Comparison of ENCODE assay signal across 7 mouse cellular contexts in the genomic region with DNA sequence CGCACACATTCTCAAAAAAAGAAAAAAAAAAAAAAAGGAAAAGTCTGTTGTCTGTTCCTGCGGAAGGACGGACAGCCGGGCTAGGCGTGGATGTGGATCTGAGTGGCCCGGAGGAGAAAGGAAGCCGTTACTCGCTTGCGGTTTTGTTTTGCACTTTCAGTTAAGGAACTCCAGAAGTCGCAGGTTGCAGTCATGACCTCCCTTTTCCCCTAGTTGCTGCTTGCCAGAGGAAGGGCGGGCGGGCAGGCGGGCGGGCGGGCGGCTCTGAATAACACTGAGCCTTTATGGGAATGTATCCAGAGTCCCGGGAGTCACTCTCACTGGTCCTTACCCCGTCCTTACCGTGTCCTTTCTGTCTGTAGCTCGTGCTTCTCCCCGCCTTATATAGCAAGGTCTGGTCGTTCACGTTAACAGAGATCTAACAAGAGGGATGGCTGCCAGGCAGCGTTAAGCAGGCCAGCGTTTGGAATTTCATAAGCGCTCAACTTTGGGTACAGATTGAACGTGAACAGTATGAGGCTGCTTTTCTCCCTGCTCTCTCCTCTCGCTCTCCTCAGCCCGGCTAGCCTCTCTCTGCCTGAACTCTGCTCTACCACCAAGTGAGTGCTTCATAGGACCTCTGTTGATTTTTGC.
DNase-seq lines count a peak whose midpoint lies in the region; ATAC-seq and TF ChIP-seq lines count a peak whose summit lies in the region.

No protein-coding gene starts in this region.

- no peaks in the 10 kb centered on the region for H3K27me3 ChIP-seq in embryonic facial prominence, embryonic 11.5 days (ENCODE audit: control insufficient read depth, insufficient read depth, low read length)
- no peaks in the 10 kb centered on the region for H3K27me3 ChIP-seq in heart, embryonic 11.5 days (ENCODE audit: control insufficient read depth, insufficient read depth, low read length)
- no peaks in the 10 kb centered on the region for H3K27me3 ChIP-seq in lung, embryonic 16.5 days (ENCODE audit: control insufficient read depth, insufficient read depth, low read depth, low read length)

- TF ChIP-seq POLR2A in olfactory bulb, adult 2 months (IDR thresholded peaks at IDR 0.05; ENCODE audit: insufficient read depth, low read depth, low read length): no peak

- H3K4me1 ChIP-seq in embryonic facial prominence, embryonic 11.5 days (ENCODE audit: control insufficient read depth, insufficient read depth, low read length): peaks cover 14% of the 10 kb centered on the region
- peaks cover 42% of the 10 kb centered on the region for H3K4me1 ChIP-seq in heart, embryonic 11.5 days (ENCODE audit: control insufficient read depth, insufficient read depth, low read length)
- peaks cover 47% of the 10 kb centered on the region for H3K4me1 ChIP-seq in lung, embryonic 16.5 days (replicated peaks; ENCODE audit: control insufficient read depth, insufficient read depth, low read length)
- peaks cover 55% of the 10 kb centered on the region for H3K4me1 ChIP-seq in olfactory bulb, adult 2 months (ENCODE audit: control insufficient read depth, insufficient read depth, low read length)

- TF ChIP-seq CTCF in olfactory bulb, adult 2 months (IDR thresholded peaks at IDR 0.05; ENCODE audit: insufficient read depth, low read depth, low read length): no peak

- H3K9ac ChIP-seq in embryonic facial prominence, embryonic 11.5 days (replicated peaks; ENCODE audit: low read length): peak overlapping the region; percentile 47
- H3K9ac ChIP-seq in heart, embryonic 11.5 days (ENCODE audit: low read depth, low read length): peak overlapping the region; percentile 64
- H3K9ac ChIP-seq in lung, embryonic 16.5 days (ENCODE audit: low read length): peak overlapping the region; percentile 67

- 9% methylated on average over 29 of the region's 29 CpGs for WGBS in embryonic facial prominence, embryonic 11.5 days
- WGBS in heart, embryonic 11.5 days (ENCODE audit: insufficient replicate concordance): 19% methylated on average over 29 of the region's 29 CpGs
- under 1% methylated on average over 29 of the region's 29 CpGs for WGBS in lung, embryonic 16.5 days
- WGBS in olfactory bulb, adult 2 months: 42% methylated on average over 29 of the region's 29 CpGs

- H3K36me3 ChIP-seq in embryonic facial prominence, embryonic 11.5 days (replicated peaks; ENCODE audit: control insufficient read depth, insufficient read depth, low read depth, low read length): no peaks in the 10 kb centered on the region
- H3K36me3 ChIP-seq in heart, embryonic 11.5 days (ENCODE audit: control insufficient read depth, insufficient read depth, low read length): 0 out of 2 replicates have a peak, but pooled peaks cover 2% of the 10 kb centered on the region
- no peaks in the 10 kb centered on the region for H3K36me3 ChIP-seq in lung, embryonic 16.5 days (ENCODE audit: control insufficient read depth, insufficient read depth, low read length)

- H3K9me3 ChIP-seq in embryonic facial prominence, embryonic 11.5 days (replicated peaks; ENCODE audit: control insufficient read depth, low read length): no peaks in the 10 kb centered on the region
- no peaks in the 10 kb centered on the region for H3K9me3 ChIP-seq in heart, embryonic 11.5 days (replicated peaks; ENCODE audit: control insufficient read depth, low read length)
- H3K9me3 ChIP-seq in lung, embryonic 16.5 days (ENCODE audit: control insufficient read depth, low read length): no peaks in the 10 kb centered on the region

- H3K4me3 ChIP-seq in embryonic facial prominence, embryonic 11.5 days (ENCODE audit: low read depth, low read length): no peak overlapping the region
- peak overlapping the region; percentile 15 for H3K4me3 ChIP-seq in heart, embryonic 11.5 days (ENCODE audit: low read depth, low read length)
- peak overlapping the region; percentile 31 for H3K4me3 ChIP-seq in lung, embryonic 16.5 days (ENCODE audit: low read length)
- H3K4me3 ChIP-seq in olfactory bulb, adult 2 months (ENCODE audit: insufficient read depth, low read depth, low read length): peak overlapping the region; percentile 26

- ATAC-seq in embryonic facial prominence, embryonic 11.5 days (replicated peaks; ENCODE audit: insufficient number of reproducible peaks, low FRiP score, low TSS enrichment, low read depth): peak; percentile 36; the same call in 1 of the 2 replicates
- no peak for ATAC-seq in heart, embryonic 11.5 days (replicated peaks; ENCODE audit: insufficient number of reproducible peaks, low FRiP score, low TSS enrichment)
- ATAC-seq in lung, embryonic 16.5 days (ENCODE audit: low read depth): peak; percentile 78
- ATAC-seq in erythroid progenitor cell, adult 5-6 weeks (replicated peaks; ENCODE audit: low FRiP score, poor library complexity, severe bottlenecking): no peak

- DNase-seq in adrenal gland, adult 8-10 months: peak; percentile 61
- DNase-seq in embryonic facial prominence, embryonic 11.5 days (ENCODE audit: low spot score): peak; percentile 72
- peak; percentile 62 to 80 for DNase-seq in kidney, adult 8-10 months

- H3K4me2 ChIP-seq in embryonic facial prominence, embryonic 11.5 days (ENCODE audit: low read depth, low read length): peak overlapping the region; percentile 27; the same call in 1 of the 2 replicates
- H3K4me2 ChIP-seq in heart, embryonic 11.5 days: peak overlapping the region; percentile 51
- H3K4me2 ChIP-seq in lung, embryonic 16.5 days (ENCODE audit: low read depth, low read length): peak overlapping the region; percentile 57

- peak overlapping the region; percentile 79 for H3K27ac ChIP-seq in embryonic facial prominence, embryonic 11.5 days (replicated peaks; ENCODE audit: low read depth, low read length)
- peak overlapping the region; percentile 81 for H3K27ac ChIP-seq in heart, embryonic 11.5 days (ENCODE audit: low read depth, low read length)
- peak overlapping the region; percentile 95 for H3K27ac ChIP-seq in lung, embryonic 16.5 days (ENCODE audit: low read length)
- H3K27ac ChIP-seq in olfactory bulb, adult 2 months (ENCODE audit: insufficient read depth, low read depth, low read length): peak overlapping the region; percentile 66

Comparison
In these comparisons a context has a peak if more than half of its experiments do, and no peak if none do; other contexts are left out.
1. ATAC-seq: peak in embryonic facial prominence, embryonic 11.5 days (single experiment) and lung, embryonic 16.5 days (single experiment); none in heart, embryonic 11.5 days (single experiment) and erythroid progenitor cell, adult 5-6 weeks (single experiment).
2. Peak in every context shown above with its lines, with median percentiles within 50 percentile points of each other: DNase-seq, H3K27ac ChIP-seq, H3K4me2 ChIP-seq and H3K9ac ChIP-seq.